Mouse (Mus musculus): Measurements from ENCODE around the gene Elmsan1.

DNA sequence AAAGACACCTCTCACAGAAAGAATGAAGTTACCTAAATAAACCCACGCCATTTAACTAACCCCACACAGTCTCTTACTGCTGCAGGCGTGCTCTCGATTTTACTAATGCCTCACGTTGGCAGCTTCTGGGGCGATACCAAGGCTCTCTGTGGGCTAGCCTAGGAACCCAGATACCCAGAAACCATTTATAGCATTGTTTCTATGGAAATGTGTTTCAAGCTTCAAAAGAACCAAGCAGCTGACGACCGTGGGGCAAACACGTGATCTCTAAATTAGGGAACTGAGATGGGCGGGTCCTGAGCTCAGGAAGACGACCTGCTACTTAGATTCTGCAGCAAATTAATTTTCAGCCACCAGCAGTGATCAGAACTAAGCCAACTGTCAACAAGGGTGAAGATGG, 16.1 kb downstream of the Elmsan1 start:
- no peak for TF ChIP-seq ZNF384 (IDR thresholded peaks at IDR 0.05; ENCODE audit: low read depth, low read length)
- no peak for TF ChIP-seq CHD2 (IDR thresholded peaks at IDR 0.05; ENCODE audit: low read depth, low read length)

Measured in ES-E14 (cell line).